Mouse (Mus musculus) bone marrow, adult 2 months (tissue): ENCODE data around the gene Rai14.

Experiments used
- CTCF ChIP-seq: fragments of 200-500 bp; IDR thresholded peaks from 2 replicates; pipeline ENCODE4 v1.5.1; 2011; ENCODE audit warnings: low read length, control low read depth; ENCODE audit not compliant: control insufficient read depth, insufficient read depth
- POLR2A ChIP-seq: fragments of 200-500 bp; IDR thresholded peaks from 2 replicates; pipeline ENCODE4 v1.6.1; 2011; ENCODE audit warnings: low read depth, mild to moderate bottlenecking, control low read depth, low read length, borderline replicate concordance; ENCODE audit not compliant: control insufficient read depth

- TF ChIP-seq POLR2A (no peak), CTCF (no peak)
Observed at GRCm38 (mm10) chr15:10735948-10736347, 21.5 kb upstream of the Rai14 start.
